Mouse (Mus musculus) monocyte, adult 2 months (primary cell): ENCODE data around the gene Gm436.

Experiments
- DNase-seq, 2 experiments: peaks; one replicate each; pipeline ENCODE4 v3.0.0; 2022; ENCODE audit warnings: low spot score in 2 of 2, low read depth in 1 of 2

The Gm436 gene

DNA sequence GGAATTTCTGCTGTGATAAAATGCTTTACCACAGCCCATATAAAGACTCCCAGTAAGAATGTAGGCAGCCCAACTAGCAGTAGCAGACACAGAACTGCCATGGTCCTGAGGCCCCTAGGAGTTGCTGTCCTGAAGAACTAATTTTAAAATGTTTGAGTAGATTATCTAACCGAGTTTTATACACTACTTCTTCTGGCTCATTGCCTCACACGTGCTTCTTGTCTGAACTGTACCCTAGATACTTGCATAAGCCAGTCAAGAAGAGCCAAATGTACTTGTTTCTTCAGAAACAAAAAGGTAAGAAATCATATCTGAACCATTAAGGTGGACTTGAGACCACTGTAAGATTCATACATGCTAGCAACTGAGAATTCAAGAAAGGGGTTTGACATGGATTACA lies at the start of gene Gm436:
Gene Gm436, minus strand, starts transcription at position 101 of the 400 bp plus-strand sequence.
- DNase-seq, result no peak

DNA sequence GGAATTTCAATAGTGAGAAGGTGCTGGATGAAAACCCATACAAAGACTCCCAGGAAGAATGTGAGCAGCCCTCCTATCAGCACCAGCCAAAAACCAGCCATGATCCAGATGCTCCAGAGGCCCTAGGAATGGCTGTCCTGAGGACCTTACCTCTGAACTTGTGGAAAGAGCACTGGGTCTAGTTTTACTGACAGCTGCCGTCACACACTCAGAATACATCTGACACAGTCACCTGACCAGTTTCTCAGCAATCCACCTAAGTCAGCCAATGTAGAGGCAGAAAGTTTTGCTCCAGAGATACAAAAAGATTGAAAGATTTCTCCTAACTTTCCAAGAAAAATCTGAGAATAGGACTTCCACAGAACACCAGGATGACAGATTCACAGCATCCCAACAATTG lies 35.1 kb upstream of the Gm436 start, which contains the start of gene Gm13178:
Gene Gm13178, minus strand, starts transcription at position 101 of the 400 bp plus-strand sequence.
- no peak for DNase-seq

DNA sequence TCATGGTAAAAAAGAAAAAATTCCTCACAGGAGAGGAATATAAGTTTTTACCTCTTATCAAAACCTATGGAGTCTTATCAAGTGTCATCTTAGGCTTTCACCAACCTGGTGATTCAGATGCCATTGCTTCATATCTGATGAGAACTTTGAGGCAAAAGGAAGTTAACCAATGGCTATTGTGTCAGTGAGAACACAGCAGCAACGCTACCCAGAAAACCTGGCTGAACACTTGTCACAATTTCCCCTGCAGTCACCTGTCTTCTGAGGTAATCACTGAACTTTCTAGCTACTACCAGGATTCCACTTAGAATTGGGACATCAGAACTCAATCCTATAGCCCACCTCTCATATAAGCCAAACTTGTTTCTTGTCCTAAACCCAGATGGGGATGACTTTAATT lies 33.5 kb upstream of the Gm436 start:
- no peak for DNase-seq

DNA sequence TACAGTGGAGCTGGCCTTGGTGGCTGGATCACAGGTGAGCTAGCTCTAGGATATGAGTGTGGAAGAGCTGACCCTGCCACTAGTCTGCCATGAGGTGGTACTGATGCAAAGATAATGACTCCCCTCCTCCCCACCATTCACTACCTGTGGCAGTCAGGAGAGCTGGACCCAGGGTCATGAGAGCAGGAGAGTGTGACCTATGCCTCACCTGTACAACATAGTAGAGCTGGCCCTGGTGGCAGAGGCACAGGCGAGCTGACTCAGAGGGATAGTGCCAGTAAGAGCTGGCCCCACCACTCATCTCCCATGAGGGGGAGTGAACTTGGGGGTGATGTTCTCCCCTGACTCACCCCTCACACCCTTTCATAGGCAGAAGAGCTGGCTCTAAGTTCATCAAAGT lies 32.1 kb upstream of the Gm436 start:
- DNase-seq, result no peak

DNA sequence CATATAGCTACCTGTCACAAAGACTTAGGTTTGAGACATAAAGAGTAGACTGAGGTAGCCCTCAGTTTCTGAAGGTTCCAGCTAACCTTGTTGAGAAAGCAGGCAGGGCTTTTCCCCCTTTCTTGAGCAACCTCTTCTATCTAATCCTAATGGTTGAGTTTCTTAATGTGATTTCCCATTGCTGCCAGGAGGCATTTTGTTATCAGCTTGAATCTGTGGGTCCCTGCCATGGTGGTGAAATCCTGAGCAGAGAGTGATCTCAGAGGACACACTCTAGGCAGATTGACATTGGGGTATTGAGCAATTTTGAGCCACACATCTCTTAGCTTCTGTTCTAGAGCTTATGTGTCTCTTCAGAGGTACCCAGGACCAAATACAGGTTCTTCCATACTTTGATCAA lies 47.9 kb downstream of the Gm436 start:
- no peak for DNase-seq
